Mouse (Mus musculus): Measurements from ENCODE around the gene Rae1.

- no peak for TF ChIP-seq GATA1 (IDR thresholded peaks at IDR 0.05; ENCODE audit: borderline replicate concordance, low read length)
- TF ChIP-seq FLI1 (IDR thresholded peaks at IDR 0.05; ENCODE audit: low read length) = no peak
These were observed 26.8 kb downstream of the Rae1 start for GRCm38 (mm10) chr2:173026688-173027131.

All from megakaryocyte, embryonic 14.5 days (primary cell).